In genomic region chr3:154949551-154949950, GRCm38 (mm10) we compare ENCODE assay signal across 34 mouse cellular contexts.
"Had no signal": no experiment of that assay in that cellular context is flagged by ENCODE, and none has a peak within 500 bp of the region (broad histone marks: within the 10 kb centered on the region; RNA-seq: fewer than 3 reads in every experiment).

No protein-coding gene starts in this region.

- H3K4me3 ChIP-seq: heart, embryonic 10.5 days; heart, embryonic 12.5 days; heart, embryonic 13.5 days; heart, embryonic 15.5 days; hindbrain, embryonic 10.5 days; hindbrain, embryonic 12.5 days; hindbrain, embryonic 13.5 days; hindbrain, embryonic 15.5 days; intestine, embryonic 15.5 days; kidney, embryonic 15.5 days; layer of hippocampus, adult 2 months had no signal

- ATAC-seq: hindbrain, embryonic 16.5 days; hindbrain, postnatal 0 days; inflammation-experienced regulatory T-cells, adult 6 months; intestine, embryonic 15.5 days; intestine, embryonic 16.5 days; intestine, postnatal 0 days had no signal

- H3K27ac ChIP-seq: heart, embryonic 10.5 days; heart, embryonic 13.5 days; heart, embryonic 15.5 days; hindbrain, embryonic 10.5 days; hindbrain, embryonic 12.5 days; hindbrain, embryonic 13.5 days; hindbrain, embryonic 14.5 days; hindbrain, embryonic 15.5 days; hindbrain, postnatal 0 days; intestine, embryonic 15.5 days; kidney, embryonic 15.5 days; kidney, postnatal 0 days; layer of hippocampus, adult 2 months had no signal

- DNase-seq: heart, postnatal 10 days; heart, postnatal 14 days; heart, postnatal 36 days; kidney, adult 11 months; kidney, adult 18-20 months; kidney, adult 2 months; kidney, adult 8-10 months; kidney, adult 9 months; kidney, postnatal 10 days; kidney, postnatal 14 days; kidney, postnatal 25 days; kidney, postnatal 36 days; kidney, postnatal 4 days; layer of hippocampus, adult 9-11 months; layer of hippocampus, postnatal 36 days had no signal

- H3K27me3 ChIP-seq: heart, embryonic 12.5 days; heart, embryonic 13.5 days; heart, embryonic 15.5 days; hindbrain, embryonic 12.5 days; hindbrain, embryonic 13.5 days; hindbrain, embryonic 15.5 days; intestine, embryonic 15.5 days had no signal

- H3K36me3 ChIP-seq: hindbrain, embryonic 10.5 days; hindbrain, embryonic 12.5 days; hindbrain, embryonic 13.5 days; hindbrain, embryonic 15.5 days; intestine, embryonic 15.5 days; kidney, embryonic 15.5 days had no signal

- H3K4me1 ChIP-seq: heart, embryonic 10.5 days; heart, embryonic 12.5 days; heart, embryonic 13.5 days; heart, embryonic 15.5 days; hindbrain, embryonic 12.5 days; hindbrain, embryonic 13.5 days; hindbrain, embryonic 15.5 days; intestine, embryonic 15.5 days; kidney, embryonic 15.5 days had no signal

- H3K4me2 ChIP-seq: heart, embryonic 11.5 days; heart, embryonic 12.5 days; heart, embryonic 13.5 days; heart, embryonic 15.5 days; hindbrain, embryonic 12.5 days; hindbrain, embryonic 13.5 days; hindbrain, embryonic 14.5 days; hindbrain, embryonic 15.5 days; intestine, embryonic 15.5 days; kidney, embryonic 15.5 days had no signal

- H3K9me3 ChIP-seq: heart, embryonic 10.5 days; heart, embryonic 12.5 days; heart, embryonic 13.5 days; heart, embryonic 15.5 days; hindbrain, embryonic 10.5 days; hindbrain, embryonic 12.5 days; hindbrain, embryonic 13.5 days; hindbrain, embryonic 15.5 days; intestine, embryonic 15.5 days; kidney, embryonic 15.5 days had no signal

- H3K9ac ChIP-seq: heart, embryonic 12.5 days; heart, embryonic 13.5 days; heart, embryonic 15.5 days; hindbrain, embryonic 12.5 days; hindbrain, embryonic 13.5 days; hindbrain, embryonic 14.5 days; hindbrain, embryonic 15.5 days; intestine, embryonic 15.5 days; kidney, embryonic 15.5 days had no signal
